Mouse (Mus musculus) frontal cortex, postnatal 14 days (tissue): ENCODE data around the gene Lrp3.
A peak's percentile ranks its signal among the peaks of the same experiment; 100 is the strongest.
"Not testable (repeated sequence)": the region's sequence is repeated elsewhere in the genome, so short reads cannot be mapped to it uniquely, and the experiment has no call there.

ENCODE experiments used
- DNase-seq, 2 experiments: peaks; one replicate each; pipeline ENCODE4 v3.0.0; 2022; ENCODE audit warnings: low spot score in 2 of 2

The Lrp3 gene

GRCm38 (mm10) chr7:35215225-35215624 lies at the start of gene Lrp3:
TSS of gene Lrp3 (minus strand) at chr7:35215498.
- peak in 1 of 2 experiments; percentile 51 for DNase-seq

GRCm38 (mm10) chr7:35264746-35265145 lies 49.4 kb upstream of the Lrp3 start:
- DNase-seq, result peak in 1 of 2 experiments; percentile 39

DNA sequence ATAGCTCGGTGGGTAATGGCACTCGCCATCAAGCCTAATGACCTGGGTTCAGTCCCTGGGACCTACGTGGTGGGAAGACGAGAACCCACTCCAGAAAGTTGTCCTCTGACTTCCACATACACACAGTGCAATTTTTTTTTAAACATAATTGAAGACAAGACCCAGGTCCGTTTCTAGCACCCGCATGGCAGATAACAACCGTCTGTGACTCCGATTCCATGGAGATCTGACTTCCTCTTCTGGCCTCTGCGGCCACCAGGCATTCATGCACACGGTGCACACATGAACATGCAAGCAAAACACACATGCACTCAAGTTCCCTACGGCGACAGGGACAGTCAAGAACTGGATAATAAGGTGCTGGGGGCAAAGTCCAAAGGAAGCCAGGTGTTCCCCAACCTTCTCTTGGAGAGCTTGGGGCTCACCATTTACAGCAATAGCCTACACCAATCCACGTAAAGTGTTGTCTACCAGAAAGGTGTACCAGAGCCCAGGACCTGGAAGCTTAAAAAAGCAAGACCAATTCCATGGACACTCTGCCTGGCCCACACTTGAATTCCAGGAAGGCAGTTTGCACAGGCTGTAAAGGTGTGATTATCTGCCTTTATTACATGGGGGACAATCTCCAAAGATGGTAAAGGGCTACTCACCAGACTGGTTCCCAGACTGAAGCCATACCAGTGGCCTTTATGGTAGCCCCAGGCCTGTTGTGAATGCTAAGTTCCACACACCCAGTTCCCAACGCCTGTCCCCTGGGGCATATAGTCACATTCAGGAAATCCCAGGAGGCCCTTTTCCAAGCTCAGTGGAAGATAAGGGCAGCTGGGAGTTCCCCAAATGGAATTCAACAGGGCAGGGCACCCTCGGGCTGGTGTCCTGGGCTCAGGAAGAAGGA lies 48.5 kb upstream of the Lrp3 start:
- DNase-seq, result no peak

DNA sequence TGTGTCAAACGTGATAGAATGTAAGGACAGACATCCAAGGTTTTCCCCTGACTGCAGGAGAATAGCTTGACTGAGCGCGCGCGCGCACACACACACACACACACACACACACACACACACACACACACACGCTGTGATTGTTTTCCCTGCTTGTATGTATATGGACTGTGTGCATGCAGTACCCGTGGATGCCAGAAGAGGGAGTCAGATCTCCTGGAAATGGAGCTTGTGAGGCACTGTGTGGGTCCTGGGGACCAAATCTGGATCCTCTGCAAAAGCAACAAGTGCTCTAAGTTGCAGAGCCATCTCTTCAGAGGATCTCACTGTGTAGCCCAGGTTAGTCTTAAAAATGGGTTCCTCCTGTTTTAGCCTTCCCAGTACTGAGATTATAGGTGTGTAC lies 44.1 kb upstream of the Lrp3 start:
- no peak for DNase-seq

GRCm38 (mm10) chr7:35258294-35258693 lies 43.0 kb upstream of the Lrp3 start:
- DNase-seq, result no peak

GRCm38 (mm10) chr7:35252041-35252558 lies 36.8 kb upstream of the Lrp3 start:
- peak in 1 of 2 experiments; percentile 42 for DNase-seq

- DNase-seq, result not testable (repeated sequence)
Observed at GRCm38 (mm10) chr7:35237935-35238334, 22.6 kb upstream of the Lrp3 start.

GRCm38 (mm10) chr7:35235308-35235707 lies 20.0 kb upstream of the Lrp3 start:
- peak; percentile 47 to 64 for DNase-seq

- peak; percentile 97 to 100 for DNase-seq
Observed at GRCm38 (mm10) chr7:35234361-35235245, 19.3 kb upstream of the Lrp3 start.

- DNase-seq, result no peak
Observed at GRCm38 (mm10) chr7:35233861-35234260, 18.6 kb upstream of the Lrp3 start.

- no peak for DNase-seq
Observed at GRCm38 (mm10) chr7:35232796-35233455, 17.6 kb upstream of the Lrp3 start.

GRCm38 (mm10) chr7:35230333-35230732 lies 15.0 kb upstream of the Lrp3 start:
- DNase-seq, result no peak

GRCm38 (mm10) chr7:35220694-35221365 lies 5.5 kb upstream of the Lrp3 start:
- DNase-seq, result no peak

GRCm38 (mm10) chr7:35215731-35216130 lies 433 bp upstream of the Lrp3 start:
- DNase-seq, result no peak

- no peak for DNase-seq
Observed at GRCm38 (mm10) chr7:35214442-35215222, 666 bp downstream of the Lrp3 start.

DNA sequence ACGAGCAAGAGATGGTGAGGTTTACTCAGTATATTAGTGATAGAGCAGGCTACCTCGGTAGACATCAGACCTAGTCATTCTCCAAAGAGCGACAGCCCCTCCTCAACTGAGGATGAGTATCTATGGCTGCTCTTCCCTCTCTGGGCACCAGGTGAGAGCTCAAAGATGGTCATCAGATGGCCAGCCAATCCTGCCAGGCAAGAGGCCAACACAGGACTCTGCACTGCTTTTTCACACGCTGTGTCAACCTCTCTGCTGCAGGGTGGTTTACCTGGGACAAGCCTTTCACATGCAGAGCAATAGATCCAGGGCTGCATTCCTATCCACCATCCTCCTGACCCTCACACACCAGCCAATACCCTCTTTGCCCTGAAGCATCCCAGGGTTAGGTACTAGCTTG lies 3.5 kb downstream of the Lrp3 start:
- DNase-seq, result no peak

DNA sequence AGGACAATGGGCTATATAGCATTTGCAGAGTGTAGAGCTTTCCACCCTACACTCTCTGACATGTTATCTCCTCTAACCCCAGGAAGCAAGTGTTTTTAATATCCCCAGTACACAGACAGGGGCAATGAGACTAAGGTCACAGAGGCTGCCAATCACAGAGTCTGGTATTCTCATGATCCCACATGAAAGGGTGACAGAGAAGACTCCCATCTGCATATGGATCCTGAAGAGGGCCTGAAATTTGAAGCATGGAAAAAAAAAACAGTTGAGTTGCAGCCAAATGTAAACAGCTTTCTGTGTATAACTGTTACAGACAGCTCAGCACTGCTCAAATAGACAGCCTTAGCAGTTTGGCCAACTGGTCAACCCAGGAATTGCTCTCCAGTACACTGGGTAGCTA lies 15.5 kb downstream of the Lrp3 start:
- DNase-seq, result no peak

DNA sequence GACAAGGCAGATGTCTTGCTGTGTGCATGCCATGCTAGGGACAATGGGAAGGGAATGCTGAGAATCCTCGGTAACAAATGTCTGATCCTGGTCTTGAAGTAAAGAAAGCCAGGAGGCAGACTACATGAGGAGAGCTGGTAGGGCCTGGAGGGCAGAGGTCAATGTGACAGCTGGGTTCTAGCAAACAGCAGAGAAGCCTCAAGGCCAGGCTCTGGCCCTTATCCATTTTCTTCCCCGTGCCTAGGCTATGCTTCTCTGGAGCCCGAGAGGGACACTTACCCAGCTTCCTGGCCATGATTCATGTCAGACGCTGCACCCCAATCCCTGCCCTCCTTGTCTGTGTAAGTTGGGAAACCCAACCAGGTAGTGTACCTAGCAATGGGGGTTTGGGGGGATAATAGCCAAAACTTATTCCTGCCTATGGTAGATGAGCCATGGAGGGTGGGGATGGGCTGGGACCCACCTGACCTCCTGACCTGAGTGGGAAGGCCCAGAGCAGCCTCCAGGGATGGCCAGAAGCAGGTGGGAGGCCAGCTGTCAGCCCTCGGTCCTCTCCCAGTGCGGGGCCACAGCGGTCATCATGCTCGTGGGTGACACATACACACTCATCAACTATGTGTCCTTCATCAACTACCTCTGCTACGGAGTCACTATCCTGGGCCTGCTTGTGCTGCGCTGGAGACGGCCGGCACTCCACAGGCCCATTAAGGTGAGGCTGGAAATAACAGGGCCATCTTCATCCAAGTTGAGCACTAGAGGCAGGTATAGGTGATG lies 16.1 kb downstream of the Lrp3 start:
- DNase-seq, result no peak

GRCm38 (mm10) chr7:35197022-35197421 lies 18.3 kb downstream of the Lrp3 start:
- no peak for DNase-seq

GRCm38 (mm10) chr7:35191276-35191675 lies 24.0 kb downstream of the Lrp3 start:
- no peak for DNase-seq
